Mouse (Mus musculus): ENCODE measurements around the gene Tmem150a. TPM values are rescaled to one million over a fixed set of nuclear protein-coding genes. Genes with fewer than 3 reads are reported as not detected.

Gene Tmem150a
- polyA plus RNA-seq, 1 experiment from 2014 or later: 4.0 TPM

- no peaks in the 10 kb centered on the region for H3K9me3 ChIP-seq
- H3K4me2 ChIP-seq: peak within 1 kb of the TSS; percentile 66
- WGBS: 3% methylated on average over 41 of the region's 49 CpGs
- H3K4me1 ChIP-seq: peaks cover 8% of the 10 kb centered on the region; the same call in 1 of the 2 replicates
- no peaks in the 10 kb centered on the region for H3K36me3 ChIP-seq (replicated peaks)
- peak within 1 kb of the TSS; percentile 46 for H3K4me3 ChIP-seq (replicated peaks)
- H3K27ac ChIP-seq: no peak within 1 kb of the TSS
- peak within 1 kb of the TSS; percentile 51 for H3K9ac ChIP-seq
- no peak; the same call in 1 of the 2 replicates for ATAC-seq (ENCODE audit: low FRiP score)
- H3K27me3 ChIP-seq: peaks cover 38% of the 10 kb centered on the region
Observed at GRCm38 (mm10) chr6:72380131-72380770, 25.0 kb downstream of the Tmem150a start, which contains the start of gene Vamp5. Gene Vamp5 (minus strand): TSS chr6:72380468.

GRCm38 (mm10) chr6:72382494-72382893 is 27.2 kb downstream of the Tmem150a start:
- Histone ChIP-seq H3K9ac (no peak overlapping the region), H3K4me2 (no peak overlapping the region), H3K36me3 (replicated peaks) (no peaks in the 10 kb centered on the region), H3K9me3 (no peaks in the 10 kb centered on the region), H3K27me3 (peaks cover 38% of the 10 kb centered on the region), H3K4me1 (peaks cover 8% of the 10 kb centered on the region; the same call in 1 of the 2 replicates), H3K27ac (no peak overlapping the region), H3K4me3 (replicated peaks) (no peak overlapping the region)
- 86% methylated on average over 6 of the region's 6 CpGs for WGBS
- no peak for ATAC-seq (ENCODE audit: low FRiP score)

- no peak for ATAC-seq (ENCODE audit: low FRiP score)
- Histone ChIP-seq H3K4me1 (peaks cover 8% of the 10 kb centered on the region; the same call in 1 of the 2 replicates), H3K9me3 (no peaks in the 10 kb centered on the region), H3K9ac (no peak overlapping the region), H3K4me3 (replicated peaks) (no peak overlapping the region), H3K36me3 (replicated peaks) (no peaks in the 10 kb centered on the region), H3K27me3 (peaks cover 35% of the 10 kb centered on the region), H3K4me2 (no peak overlapping the region), H3K27ac (no peak overlapping the region)
- WGBS: 80% methylated on average over 6 of the region's 6 CpGs
Observed at GRCm38 (mm10) chr6:72383142-72383820, 28.0 kb downstream of the Tmem150a start.

- Histone ChIP-seq H3K27ac (no peak overlapping the region), H3K27me3 (peaks cover 33% of the 10 kb centered on the region), H3K4me1 (peaks cover 8% of the 10 kb centered on the region; the same call in 1 of the 2 replicates), H3K9ac (no peak overlapping the region), H3K36me3 (replicated peaks) (no peaks in the 10 kb centered on the region), H3K9me3 (no peaks in the 10 kb centered on the region), H3K4me2 (no peak overlapping the region), H3K4me3 (replicated peaks) (no peak overlapping the region)
- WGBS: 91% methylated on average over 7 of the region's 7 CpGs
- ATAC-seq (ENCODE audit: low FRiP score): no peak
Observed at GRCm38 (mm10) chr6:72383952-72384351, 28.7 kb downstream of the Tmem150a start.

- no peak overlapping the region for H3K4me3 ChIP-seq (replicated peaks)
- H3K4me1 ChIP-seq: peaks cover 13% of the 10 kb centered on the region
- no peak overlapping the region for H3K4me2 ChIP-seq
- no peak overlapping the region for H3K9ac ChIP-seq
- no peak for ATAC-seq (ENCODE audit: low FRiP score)
- 83% methylated on average over 4 of the region's 4 CpGs for WGBS
- H3K27me3 ChIP-seq: peaks cover 28% of the 10 kb centered on the region
- H3K27ac ChIP-seq: no peak overlapping the region
- H3K36me3 ChIP-seq (replicated peaks): no peaks in the 10 kb centered on the region
- no peaks in the 10 kb centered on the region for H3K9me3 ChIP-seq
Observed at GRCm38 (mm10) chr6:72385258-72385657, 30.0 kb downstream of the Tmem150a start.

- Histone ChIP-seq H3K36me3 (replicated peaks) (no peaks in the 10 kb centered on the region), H3K4me3 (replicated peaks) (no peak overlapping the region), H3K9me3 (no peaks in the 10 kb centered on the region), H3K9ac (no peak overlapping the region), H3K27me3 (peaks cover 23% of the 10 kb centered on the region; the same call in 1 of the 2 replicates), H3K27ac (no peak overlapping the region), H3K4me2 (no peak overlapping the region), H3K4me1 (peaks cover 17% of the 10 kb centered on the region)
- ATAC-seq (ENCODE audit: low FRiP score): no peak
- 81% methylated on average over 2 of the region's 2 CpGs for WGBS
Observed at GRCm38 (mm10) chr6:72386561-72386960, 31.3 kb downstream of the Tmem150a start.

- Histone ChIP-seq H3K4me1 (peaks cover 17% of the 10 kb centered on the region), H3K9ac (no peak overlapping the region), H3K4me2 (no peak overlapping the region), H3K36me3 (replicated peaks) (no peaks in the 10 kb centered on the region), H3K4me3 (replicated peaks) (no peak overlapping the region), H3K9me3 (no peaks in the 10 kb centered on the region), H3K27me3 (peaks cover 17% of the 10 kb centered on the region; the same call in 1 of the 2 replicates), H3K27ac (no peak overlapping the region)
- 71% methylated on average over 3 of the region's 3 CpGs for WGBS
- no peak for ATAC-seq (ENCODE audit: low FRiP score)
Observed at GRCm38 (mm10) chr6:72387816-72388215, 32.6 kb downstream of the Tmem150a start.

GRCm38 (mm10) chr6:72388266-72388665 is 33.0 kb downstream of the Tmem150a start:
- ATAC-seq (ENCODE audit: low FRiP score): no peak
- peaks cover 17% of the 10 kb centered on the region for H3K4me1 ChIP-seq
- H3K4me3 ChIP-seq (replicated peaks): no peak overlapping the region
- no peaks in the 10 kb centered on the region for H3K36me3 ChIP-seq (replicated peaks)
- H3K4me2 ChIP-seq: no peak overlapping the region
- H3K27me3 ChIP-seq: peaks cover 17% of the 10 kb centered on the region; the same call in 1 of the 2 replicates
- WGBS: 71% methylated on average over 10 of the region's 10 CpGs
- H3K27ac ChIP-seq: no peak overlapping the region
- no peaks in the 10 kb centered on the region for H3K9me3 ChIP-seq
- H3K9ac ChIP-seq: no peak overlapping the region

GRCm38 (mm10) chr6:72388791-72389329 is 33.6 kb downstream of the Tmem150a start:
- ATAC-seq (ENCODE audit: low FRiP score): no peak
- Histone ChIP-seq H3K4me1 (peaks cover 17% of the 10 kb centered on the region), H3K27me3 (peaks cover 17% of the 10 kb centered on the region; the same call in 1 of the 2 replicates), H3K4me2 (no peak overlapping the region), H3K4me3 (replicated peaks) (no peak overlapping the region), H3K9ac (no peak overlapping the region), H3K36me3 (replicated peaks) (no peaks in the 10 kb centered on the region), H3K9me3 (no peaks in the 10 kb centered on the region), H3K27ac (no peak overlapping the region)
- 90% methylated on average over 6 of the region's 6 CpGs for WGBS

- H3K4me1 ChIP-seq: peaks cover 17% of the 10 kb centered on the region
- peak overlapping the region; percentile 41 for H3K4me3 ChIP-seq (replicated peaks)
- no peak for ATAC-seq (ENCODE audit: low FRiP score)
- peaks cover 17% of the 10 kb centered on the region; the same call in 1 of the 2 replicates for H3K27me3 ChIP-seq
- no peaks in the 10 kb centered on the region for H3K9me3 ChIP-seq
- H3K36me3 ChIP-seq (replicated peaks): no peaks in the 10 kb centered on the region
- 36% methylated on average over 13 of the region's 13 CpGs for WGBS
- H3K4me2 ChIP-seq: peak overlapping the region; percentile 65
- H3K9ac ChIP-seq: peak overlapping the region; percentile 57; the same call in 1 of the 2 replicates
- H3K27ac ChIP-seq: no peak overlapping the region
Observed at GRCm38 (mm10) chr6:72389471-72389940, 34.3 kb downstream of the Tmem150a start.

- Histone ChIP-seq H3K27me3 (peaks cover 17% of the 10 kb centered on the region; the same call in 1 of the 2 replicates), H3K9ac (peak within 1 kb of the TSS; percentile 57), H3K9me3 (no peaks in the 10 kb centered on the region), H3K36me3 (replicated peaks) (no peaks in the 10 kb centered on the region), H3K4me3 (replicated peaks) (peak within 1 kb of the TSS; percentile 41), H3K27ac (0 out of 2 replicates have a peak within 1 kb of the TSS, but pooled peaks have one; percentile 47), H3K4me2 (peak within 1 kb of the TSS; percentile 65), H3K4me1 (peaks cover 17% of the 10 kb centered on the region)
- under 1% methylated on average over 32 of the region's 33 CpGs for WGBS
- ATAC-seq (ENCODE audit: low FRiP score): 0 out of 2 replicates have a peak, but pooled peaks have one; percentile 36
Observed at GRCm38 (mm10) chr6:72389941-72390771, 34.9 kb downstream of the Tmem150a start, which contains the start of gene Vamp8. Gene Vamp8 (minus strand): TSS chr6:72390703.
